Mouse (Mus musculus) lung, adult 18-20 months (tissue): ENCODE results near the gene Frat2.
A peak's percentile ranks its signal among the peaks of the same experiment; 100 is the strongest.
"Not testable (repeated sequence)": the region's sequence is repeated elsewhere in the genome, so short reads cannot be mapped to it uniquely, and the experiment has no call there.

Experiments
- DNase-seq, 2 experiments: peaks; one replicate each; pipeline ENCODE4 v3.0.0; 2022; ENCODE audit warnings: mixed read lengths in 2 of 2

The Frat2 gene

DNA sequence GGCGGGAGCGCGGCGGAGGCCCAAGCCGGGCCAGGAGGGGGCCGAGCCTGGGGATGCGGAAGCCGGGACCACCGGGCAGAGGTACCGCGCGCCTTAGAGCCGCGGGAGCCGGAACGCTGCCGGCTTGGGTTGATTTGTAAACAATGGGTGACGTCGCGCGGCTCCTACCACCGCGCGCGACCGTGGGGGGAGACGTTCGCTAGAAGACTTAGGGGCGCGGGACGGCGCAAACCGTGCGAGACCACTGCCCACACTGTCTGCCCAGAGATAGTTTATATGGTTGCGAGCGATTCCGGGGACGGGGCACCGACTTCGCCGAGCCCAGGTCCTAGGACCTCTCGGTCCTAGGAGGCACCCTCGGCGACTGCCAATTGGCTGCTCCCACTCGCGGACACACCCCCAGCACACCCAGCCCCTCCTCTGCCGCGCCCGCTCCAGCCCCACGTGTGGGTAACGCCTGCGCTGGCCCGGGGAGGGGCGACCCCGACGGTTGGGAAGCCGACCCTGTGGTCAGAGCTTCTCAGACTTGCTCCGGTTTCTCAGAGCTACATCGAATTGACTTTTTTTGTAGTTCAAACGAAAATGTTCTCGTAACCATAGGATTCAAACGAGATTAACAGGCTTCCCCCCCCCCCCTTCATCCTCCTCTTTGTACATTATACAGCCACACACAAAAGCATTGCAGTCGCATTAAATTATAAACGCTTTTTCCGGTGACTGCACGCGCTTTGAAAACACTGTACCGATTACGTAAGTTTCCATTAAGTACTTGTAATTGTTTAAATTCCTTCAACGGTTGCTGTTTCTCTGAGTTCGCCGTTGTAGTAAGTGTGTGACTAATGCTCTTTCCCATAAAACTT lies at the start of gene Frat2:
TSS of gene Frat2 (minus strand) at position 141 of the 860 bp plus-strand sequence.
- peak; percentile 90 for DNase-seq

DNA sequence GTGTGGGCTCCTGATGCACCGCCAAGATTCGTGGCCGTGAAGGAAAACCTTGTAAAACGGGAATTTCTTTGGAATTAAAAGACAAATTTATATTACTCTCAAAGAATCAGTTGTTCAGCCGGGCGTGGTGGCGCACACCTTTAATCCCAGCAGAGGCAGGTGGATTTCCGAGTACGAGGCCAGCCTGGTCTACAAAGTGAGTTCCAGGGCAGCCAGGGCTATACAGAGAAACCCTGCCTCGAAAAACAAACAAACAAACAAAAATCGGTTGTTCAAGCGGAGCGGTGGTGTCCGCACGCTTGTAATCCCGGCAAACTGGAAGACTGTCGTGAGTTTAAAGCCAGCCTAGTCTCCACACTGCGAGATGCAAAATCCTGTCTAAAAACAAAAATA lies 48.4 kb upstream of the Frat2 start:
- DNase-seq: no peak

DNA sequence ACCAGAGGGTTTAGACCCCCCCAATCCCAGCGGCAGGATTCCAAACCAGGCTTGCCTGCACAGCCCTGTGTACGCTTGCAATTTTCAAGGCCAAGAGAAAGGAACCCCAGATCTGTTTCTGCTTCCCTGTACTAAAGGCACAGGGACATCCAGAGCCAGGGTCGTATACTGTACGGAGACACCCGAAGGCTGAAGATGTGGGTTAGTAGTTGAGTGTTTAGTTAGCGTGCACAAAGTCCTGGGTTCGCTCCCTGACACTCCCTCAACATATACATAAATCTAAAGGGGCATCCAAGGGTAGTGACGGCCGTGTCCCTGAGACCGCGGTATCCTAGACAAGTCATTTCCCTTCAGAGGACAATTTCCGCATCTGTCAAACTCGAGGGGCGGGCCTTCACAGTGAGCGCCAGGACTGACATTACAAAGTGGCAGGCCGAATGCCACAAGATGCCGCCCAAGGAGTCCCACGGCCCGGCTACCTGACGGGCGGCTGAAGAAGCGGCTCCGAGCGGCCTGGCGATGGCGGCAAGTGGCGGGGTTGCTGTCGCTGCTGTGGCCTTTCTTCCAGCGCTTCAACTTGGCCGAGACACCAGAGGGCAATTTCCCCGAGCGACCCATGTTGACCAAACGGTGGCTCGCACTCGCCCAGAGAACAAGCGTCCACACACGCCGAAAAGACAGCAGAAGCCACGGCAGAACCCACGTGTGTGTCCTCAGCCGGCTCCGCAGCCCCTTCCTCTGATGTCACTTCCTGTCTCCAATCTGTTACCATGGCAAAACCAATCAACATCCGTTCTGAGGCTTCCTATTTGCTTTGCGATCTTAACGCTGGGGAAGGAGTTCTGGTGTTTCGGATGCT lies 47.8 kb upstream of the Frat2 start, which contains the start of gene Rrp12:
TSS of gene Rrp12 (minus strand) at position 714 of the 859 bp plus-strand sequence.
- peak; percentile 83 to 90 for DNase-seq

DNA sequence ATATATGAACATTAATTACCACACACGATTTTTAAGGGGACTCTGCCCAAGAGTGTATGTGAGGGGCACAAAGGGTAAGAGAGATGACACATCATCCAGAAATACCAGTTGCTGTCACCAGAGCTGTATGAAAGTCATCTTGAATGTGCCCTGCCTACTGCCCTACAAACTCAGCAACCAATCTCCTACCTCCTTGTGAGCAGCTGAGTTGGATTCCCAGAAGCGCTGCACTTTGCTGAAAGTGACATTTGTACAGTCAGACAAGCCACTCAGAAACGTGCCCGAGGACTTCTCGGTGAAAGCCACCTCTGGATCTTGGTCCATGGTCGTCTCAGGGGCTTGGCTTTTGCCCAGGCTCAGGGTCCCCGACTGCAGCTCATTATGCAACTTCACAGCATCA lies 47.0 kb upstream of the Frat2 start:
- no peak for DNase-seq

DNA sequence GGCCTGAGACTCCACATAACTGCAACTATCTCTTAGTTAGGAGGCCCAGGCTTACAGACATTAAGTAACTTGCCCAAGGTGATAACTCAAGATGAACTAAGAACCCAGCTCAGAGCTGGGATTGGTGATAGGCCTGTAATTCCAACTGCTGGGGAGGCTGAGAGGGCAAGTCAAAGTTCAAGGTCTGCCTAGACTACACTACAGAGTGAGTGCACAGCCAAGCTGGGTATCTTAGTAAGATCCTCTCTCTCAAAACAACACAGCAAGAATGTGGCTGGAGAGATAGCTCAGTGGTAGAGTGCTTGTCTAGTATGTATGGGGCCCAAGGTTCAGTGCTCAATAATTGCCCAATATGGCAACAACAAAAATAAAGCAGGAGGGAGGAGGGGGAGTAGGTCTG lies 40.3 kb upstream of the Frat2 start:
- DNase-seq: no peak

DNA sequence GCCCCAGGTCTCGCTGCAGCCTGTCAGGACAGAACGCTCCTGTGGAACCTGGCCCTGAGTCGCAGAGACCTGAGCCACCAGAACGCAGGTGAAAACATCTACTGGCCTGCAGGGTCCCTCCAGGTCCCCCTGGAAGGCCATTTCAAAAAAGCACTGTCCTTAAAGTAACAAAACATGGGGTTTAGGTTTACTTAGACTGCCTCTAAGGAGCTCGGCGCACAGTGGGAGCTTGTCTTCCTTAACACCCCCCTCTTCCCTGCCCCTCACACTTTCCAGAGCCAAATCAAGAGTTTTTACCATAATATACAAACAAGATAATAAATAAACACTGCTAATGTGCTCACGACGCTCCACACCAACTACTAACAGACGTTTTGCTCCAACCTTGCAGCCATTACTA lies 36.0 kb upstream of the Frat2 start:
- DNase-seq: no peak

DNA sequence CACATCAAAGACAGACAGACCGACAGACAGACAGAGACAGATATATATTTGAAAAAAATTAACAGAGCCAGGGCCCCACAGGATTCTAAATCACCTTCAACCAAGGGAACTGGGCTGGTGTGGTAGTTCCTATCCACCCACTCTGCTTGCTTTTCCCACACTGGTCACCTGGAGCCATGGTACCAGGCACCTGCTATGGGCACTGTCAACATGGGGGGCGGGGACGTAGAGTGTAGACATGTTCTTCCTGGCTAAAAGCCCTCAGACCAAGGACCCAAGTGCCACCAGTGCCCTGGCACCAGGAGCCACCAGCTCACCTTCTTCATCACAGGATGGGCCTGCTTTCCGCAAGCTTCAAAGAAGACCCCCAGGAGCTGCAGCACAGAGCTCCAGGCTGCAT lies 33.9 kb upstream of the Frat2 start:
- no peak for DNase-seq

DNA sequence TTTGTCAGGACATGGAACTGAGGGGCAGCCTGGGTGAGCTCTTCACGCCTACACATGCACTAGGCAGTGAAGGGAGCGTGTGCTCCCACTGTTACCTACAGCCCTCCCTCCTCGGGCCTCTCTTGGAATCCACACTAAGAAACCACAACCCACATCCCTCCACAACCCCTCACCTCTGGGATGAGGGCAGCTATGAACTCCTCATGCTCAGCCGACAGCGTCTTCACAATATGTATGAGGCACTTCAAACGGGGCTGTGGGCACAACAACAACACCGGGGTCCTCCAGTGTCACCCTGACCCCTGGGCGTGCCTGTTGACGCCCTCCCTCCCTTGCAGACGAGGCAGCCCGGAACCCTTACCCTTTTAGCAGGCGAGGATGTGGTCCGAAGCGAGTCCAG lies 26.4 kb upstream of the Frat2 start:
- no peak for DNase-seq

DNA sequence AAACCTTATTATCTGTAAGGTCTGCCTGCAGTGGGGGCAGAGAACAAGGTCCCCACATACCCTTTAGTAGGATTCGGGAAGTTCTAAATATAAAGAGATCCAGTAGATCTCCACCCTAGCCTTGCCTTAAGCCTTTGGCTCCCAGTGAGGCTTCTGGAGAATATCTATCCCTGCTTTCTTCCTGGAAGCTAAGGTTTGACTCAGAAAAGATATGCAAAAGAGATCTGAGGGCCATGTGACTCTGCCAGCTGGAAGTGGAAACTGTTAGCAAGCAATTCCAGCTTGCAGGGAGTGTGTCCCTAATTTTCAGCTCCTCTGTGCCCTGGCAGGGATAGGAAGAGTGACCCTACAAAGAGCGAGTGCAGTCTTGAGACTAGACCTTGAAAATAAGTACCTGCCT lies 24.4 kb upstream of the Frat2 start:
- no peak for DNase-seq

DNA sequence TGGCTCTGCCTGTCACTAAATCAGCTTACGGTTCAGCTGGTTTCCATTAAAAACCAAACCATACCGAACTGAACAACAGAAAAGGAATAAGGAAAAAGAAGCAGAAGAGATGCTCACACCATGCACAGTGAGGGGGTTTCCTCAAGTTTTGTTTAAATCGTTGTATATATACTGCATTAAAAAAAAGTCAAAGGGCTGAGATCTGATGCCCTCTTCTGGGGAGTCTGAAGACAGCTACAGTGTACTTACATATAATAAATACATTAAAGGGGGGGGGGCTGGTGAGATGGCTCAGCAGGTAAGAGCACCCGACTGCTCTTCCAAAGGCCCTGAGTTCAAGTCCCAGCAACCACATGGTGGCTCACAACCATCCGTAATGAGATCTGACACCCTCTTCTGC lies 22.0 kb upstream of the Frat2 start:
- DNase-seq: not testable (repeated sequence)

DNA sequence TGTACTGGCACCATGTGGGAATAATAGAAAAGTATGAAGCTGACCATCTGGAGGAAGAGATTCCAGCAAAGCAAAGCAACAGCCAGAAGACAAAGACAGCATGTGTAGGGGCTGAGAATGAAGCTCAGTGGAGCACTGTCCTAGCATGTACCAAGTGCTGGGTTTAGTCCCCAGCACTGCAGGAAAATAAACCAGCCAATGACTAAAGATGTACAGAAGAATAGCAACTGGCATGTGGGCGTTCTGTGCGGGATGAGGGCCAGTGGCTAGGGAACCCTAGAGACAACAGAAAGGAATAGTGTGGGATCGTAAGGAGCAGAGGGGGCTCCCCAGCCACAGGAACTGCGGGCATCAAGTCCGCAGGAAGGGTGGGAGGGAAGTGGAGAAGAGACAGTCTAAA lies 21.4 kb upstream of the Frat2 start:
- DNase-seq: no peak

DNA sequence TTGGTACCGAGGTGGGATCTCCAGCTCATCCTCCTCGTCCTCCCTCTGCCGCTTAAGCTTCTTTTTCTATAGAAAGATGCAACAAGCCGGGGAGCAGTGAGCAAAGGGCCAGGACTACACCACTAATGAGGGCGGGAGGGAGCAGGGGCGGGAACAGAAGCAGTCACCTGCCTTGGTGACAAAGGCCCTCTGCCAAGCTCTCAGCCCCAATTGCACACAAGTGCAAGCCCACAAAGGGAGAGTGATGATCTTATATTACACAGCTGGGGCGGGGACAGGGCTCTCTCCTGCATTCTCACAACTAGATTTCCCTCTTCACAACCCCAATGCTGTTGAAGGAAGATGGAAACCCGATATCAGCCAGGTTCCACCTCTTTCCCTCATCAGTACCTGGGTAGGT lies 18.8 kb upstream of the Frat2 start:
- no peak for DNase-seq

DNA sequence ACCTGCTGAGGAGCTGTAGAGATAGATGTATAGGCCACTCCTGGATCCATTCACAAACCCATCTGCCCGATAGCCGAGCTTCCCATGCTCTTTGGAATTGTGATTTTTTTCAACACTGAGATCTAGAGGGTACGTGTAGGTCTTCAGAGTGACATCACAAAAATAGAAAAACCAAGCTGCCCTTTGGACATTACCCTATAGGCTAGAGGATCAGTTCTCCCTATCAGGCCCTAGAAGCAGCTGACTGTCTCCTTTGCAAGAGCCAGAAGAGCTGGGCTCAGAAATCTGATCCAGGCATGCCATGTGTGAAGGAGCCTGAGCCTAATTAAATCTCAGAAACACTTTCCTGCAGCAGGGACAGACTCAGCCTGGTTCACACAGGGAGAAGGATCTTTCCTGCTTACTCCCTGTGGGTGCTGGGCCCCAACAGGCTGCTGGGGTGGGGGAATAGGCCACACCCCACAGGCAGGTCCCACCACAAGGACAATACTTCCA lies 9.9 kb upstream of the Frat2 start:
- no peak for DNase-seq

DNA sequence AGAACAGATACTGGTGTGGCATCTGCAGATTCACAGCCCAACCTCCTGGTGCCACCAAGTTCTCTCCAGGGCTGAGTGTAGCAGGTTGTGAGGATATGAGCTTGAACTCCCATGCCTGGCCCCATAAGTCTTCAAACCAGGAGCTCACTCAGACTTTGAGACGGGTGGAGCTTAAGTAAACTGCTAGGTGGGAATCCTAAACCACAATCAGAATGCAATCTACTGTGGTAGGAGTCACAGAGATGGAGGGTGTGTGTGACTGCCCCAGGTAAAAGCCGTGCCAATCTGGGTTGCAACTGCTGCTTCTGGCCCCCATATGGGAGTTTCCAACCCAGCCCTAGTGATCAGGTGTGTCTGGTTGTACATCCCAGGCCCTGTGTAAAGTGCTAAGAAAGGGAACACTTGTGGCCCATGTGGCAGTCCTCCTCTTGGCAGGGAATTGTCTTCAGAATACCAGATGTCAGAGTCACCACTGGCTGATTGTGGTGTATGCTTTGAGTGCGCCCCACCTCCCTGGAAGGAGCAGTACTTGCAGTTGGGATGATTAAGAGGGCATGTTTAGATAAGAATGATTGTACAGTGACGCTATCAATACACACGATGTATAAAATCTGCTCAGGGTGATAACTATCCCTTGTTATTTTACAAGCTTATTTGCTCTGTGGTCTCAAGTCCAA lies 9.3 kb upstream of the Frat2 start:
- no peak for DNase-seq

DNA sequence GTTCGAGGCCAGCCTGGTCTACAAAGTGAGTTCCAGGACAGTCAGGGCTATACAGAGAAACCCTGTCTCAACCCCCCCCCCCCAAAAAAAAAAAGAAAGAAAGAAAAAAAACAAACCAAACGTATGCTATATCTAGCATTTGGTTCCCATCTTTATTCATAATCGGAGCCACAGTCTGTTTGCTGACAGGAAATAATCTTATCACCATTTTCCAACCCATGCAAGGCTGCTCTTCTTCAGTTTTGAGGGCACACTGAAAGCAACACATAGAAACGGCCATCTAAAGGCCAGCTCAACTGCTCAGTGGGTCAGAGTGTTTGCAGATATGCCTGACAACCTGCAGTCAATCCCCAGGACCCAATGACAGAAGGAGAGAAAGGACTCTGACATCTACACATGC lies 4.5 kb upstream of the Frat2 start:
- no peak for DNase-seq

DNA sequence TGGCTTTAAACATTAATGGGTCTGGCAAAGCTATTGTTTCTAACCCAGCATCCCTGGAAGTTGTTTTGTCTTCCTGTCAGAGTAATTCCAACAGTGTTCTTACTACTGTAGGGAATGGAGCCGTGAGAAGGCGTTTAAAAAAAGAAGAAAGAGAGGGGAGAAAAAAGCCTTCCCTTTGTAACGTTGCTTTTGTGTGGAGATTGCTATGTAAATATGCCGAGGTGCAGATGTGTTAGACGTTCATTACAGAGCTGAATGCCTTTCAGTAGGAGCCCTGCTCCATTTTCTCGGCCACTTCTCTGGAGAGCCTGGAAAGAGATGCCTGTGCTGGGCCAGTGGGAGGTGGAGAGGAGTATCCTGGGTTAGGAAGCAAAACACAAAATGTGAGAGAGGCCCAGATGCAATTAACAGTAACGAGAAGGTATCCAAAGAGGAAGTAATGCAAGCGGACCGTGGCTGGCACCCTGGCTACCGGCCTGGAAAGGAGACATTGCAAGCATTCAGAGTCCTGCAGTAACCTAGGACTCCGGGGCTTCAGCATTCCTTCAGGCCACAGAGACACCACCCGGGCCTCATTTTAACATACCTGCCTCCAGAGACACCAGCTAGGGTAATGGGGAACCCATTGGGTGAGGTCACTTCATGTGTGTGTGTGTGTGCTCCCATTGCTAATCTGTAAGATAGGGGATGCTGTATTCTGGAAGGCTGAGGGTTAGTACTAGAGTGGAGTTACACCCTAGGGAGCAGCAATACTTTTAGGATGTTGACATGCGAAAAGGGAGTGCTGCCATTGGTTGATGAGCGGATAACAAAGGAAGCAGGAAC lies 3.0 kb upstream of the Frat2 start:
- DNase-seq: no peak

DNA sequence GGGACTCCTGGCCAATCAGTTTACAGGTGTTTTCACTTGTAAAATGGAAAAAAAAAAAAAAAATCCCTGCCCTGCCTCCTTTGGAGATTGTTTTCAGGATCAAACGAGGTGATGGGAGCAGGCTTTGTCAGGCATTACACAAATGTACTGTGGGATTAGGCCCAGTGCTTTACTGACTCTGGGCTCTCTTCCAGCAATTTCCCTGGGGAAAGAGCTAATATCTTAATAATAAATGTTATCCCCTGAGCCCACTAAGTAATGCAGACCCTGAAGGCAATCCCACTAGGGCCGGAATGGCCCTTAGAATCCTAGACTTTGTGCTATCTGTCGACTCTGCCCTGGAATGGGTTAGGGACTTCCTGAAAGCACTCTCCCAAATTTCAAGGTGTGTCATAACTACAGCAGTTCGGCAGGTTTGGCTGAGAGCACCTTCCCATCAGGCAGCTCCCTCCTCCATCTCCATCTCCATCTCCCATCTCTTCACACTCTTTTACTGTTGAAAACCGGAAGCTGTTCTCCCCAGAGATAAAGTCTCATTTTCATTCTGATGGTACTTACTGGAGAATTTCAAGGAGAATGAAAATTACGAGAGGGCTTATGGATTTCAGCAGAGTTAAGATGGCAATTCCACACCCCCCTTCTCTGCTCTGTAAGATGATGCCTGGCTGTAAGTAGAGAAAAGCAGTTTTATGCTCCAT lies 2.2 kb upstream of the Frat2 start:
- DNase-seq: no peak

DNA sequence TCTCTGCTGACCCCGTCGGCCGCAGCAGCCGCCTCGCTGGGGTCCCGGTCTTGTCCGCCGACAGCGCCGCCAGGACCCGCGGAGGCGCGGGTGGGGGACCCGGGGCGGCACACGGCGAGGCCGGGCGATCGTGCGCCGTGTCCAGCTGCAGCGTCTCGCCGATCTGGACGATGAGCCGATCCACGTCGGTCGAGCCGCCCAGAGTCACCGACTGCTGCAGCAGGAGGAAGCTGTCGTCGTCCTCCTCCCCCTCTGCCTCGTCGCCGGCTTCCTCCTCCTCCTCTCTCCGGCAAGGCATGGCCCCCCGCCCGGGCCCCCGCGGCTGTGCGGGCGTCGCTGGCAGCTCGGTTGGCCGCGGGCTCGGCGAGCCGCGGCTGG lies 329 bp downstream of the Frat2 start:
- peak in 1 of 2 experiments; percentile 38 for DNase-seq

DNA sequence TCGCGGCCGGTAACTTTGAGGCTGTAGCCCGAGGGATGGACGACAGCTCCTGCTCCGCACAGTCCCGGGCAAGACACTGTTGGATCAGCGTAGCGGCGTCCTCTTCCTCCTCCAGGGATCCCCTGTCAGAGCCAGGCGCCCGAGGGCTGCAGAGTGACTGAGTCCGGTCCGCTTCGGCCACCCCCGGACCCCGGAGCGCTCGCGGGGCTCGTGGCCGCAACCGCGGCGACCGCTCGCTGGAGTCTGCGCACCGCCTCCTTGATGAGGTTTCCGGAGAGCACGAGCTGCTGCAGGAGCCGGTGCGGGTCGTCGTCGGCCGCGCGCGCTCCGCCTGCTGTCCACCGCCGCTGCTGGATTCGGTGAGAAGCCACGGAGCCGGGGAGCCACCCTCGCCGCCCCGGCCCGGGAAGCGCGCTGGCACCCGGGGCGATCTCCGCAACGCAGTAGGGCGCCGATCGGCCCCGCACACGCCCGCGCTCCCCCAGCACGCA lies 796 bp downstream of the Frat2 start:
- peak; percentile 30 to 36 for DNase-seq

DNA sequence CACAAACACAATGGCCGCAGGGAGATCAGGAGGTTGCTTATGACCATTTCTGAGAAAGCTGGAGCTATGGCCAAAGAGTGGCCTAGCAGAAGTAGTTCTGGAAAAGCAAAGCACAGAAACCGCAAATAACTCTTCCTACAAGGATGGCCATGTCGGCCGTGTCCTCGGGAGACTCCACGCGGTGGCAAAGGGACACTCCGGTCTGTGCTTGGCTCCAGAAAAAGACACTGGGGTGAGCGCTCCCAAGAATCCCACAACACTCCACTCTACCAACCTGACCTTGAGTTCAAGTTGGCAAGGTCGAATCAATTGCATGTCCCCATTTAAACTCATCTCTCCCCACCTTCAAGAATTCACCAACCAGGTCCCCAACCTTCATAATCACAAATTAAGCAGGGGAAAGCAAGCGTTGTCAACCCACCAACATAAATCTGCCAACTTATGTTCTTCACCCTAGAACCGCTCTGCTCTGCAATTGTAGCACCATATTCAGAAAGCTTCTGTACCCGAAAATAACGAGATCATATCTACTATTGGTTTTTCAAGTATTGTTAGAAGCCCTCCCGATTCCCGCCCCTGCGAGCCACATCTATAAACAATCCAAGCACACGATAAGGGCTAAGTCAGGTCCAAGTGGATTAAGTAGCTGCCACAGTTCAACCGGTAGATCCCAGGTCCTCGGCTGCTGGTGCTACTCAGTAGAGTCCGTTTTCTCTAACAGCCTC lies 1.4 kb downstream of the Frat2 start:
- DNase-seq: no peak

DNA sequence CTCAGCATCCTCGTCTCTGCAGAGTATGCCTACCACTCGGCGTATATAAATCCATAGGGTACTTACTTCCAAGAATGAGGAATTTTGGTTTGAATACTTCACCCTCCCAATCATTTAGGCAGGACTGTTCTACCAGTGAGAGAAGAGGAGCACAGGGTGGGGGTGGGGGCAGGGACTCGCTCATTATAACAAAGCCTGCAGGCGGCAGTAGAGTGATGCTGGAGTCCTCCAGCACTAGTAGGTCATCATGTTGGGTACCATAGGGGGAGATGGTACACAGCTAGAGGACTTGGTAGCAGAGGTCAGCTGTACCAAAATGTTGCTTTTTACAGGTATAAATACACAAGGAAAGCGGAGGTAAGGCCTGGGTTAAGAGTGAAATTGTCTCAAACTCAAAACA lies 3.6 kb downstream of the Frat2 start:
- no peak for DNase-seq
